In genomic region chr2:103762492-103762891, GRCm38 (mm10) we compare ENCODE assay signal across 15 mouse cellular contexts. TPM values are rescaled to one million over a fixed set of nuclear protein-coding genes. Genes with fewer than 3 reads are reported as not detected.
DNase-seq lines count a peak whose midpoint lies in the region; ATAC-seq lines count a peak whose summit lies in the region.
"Had no signal": no experiment of that assay in that cellular context is flagged by ENCODE, and none has a peak within 500 bp of the region (broad histone marks: within the 10 kb centered on the region; RNA-seq: fewer than 3 reads in every experiment).

No protein-coding gene starts in this region.

- no peak for ATAC-seq in hindbrain, embryonic 12.5 days (ENCODE audit: low FRiP score)
- ATAC-seq in hindbrain, embryonic 16.5 days, result no peak
- no peak for ATAC-seq in midbrain, embryonic 12.5 days (ENCODE audit: low FRiP score, low read depth)
- no peak for ATAC-seq in midbrain, embryonic 16.5 days
- no peak for ATAC-seq in liver, embryonic 13.5 days (ENCODE audit: low read depth)
- ATAC-seq in stomach, embryonic 16.5 days (ENCODE audit: insufficient read depth, low FRiP score), result no peak
- ATAC-seq: CD4-positive, CD25-positive, alpha-beta regulatory T cell, adult 4 months; forebrain, embryonic 15.5 days had no signal

- no peaks in the 10 kb centered on the region for H3K27me3 ChIP-seq in hindbrain, embryonic 12.5 days
- no peaks in the 10 kb centered on the region for H3K27me3 ChIP-seq in hindbrain, embryonic 16.5 days (replicated peaks; ENCODE audit: control insufficient read depth, insufficient read depth, low read length)
- H3K27me3 ChIP-seq in midbrain, embryonic 12.5 days, result no peaks in the 10 kb centered on the region
- H3K27me3 ChIP-seq in midbrain, embryonic 16.5 days (ENCODE audit: control insufficient read depth, insufficient read depth, low read depth, low read length), result no peaks in the 10 kb centered on the region
- no peaks in the 10 kb centered on the region for H3K27me3 ChIP-seq in liver, embryonic 13.5 days
- H3K27me3 ChIP-seq in stomach, embryonic 16.5 days (ENCODE audit: control insufficient read depth, insufficient read depth, low read length), result no peaks in the 10 kb centered on the region
- H3K27me3 ChIP-seq: forebrain, embryonic 15.5 days; limb, embryonic 15.5 days; megakaryocyte, embryonic 14.5 days had no signal

- peaks cover 10% of the 10 kb centered on the region for H3K4me1 ChIP-seq in hindbrain, embryonic 12.5 days
- peaks cover 14% of the 10 kb centered on the region for H3K4me1 ChIP-seq in hindbrain, embryonic 16.5 days (ENCODE audit: control insufficient read depth, insufficient read depth, low read depth, low read length)
- H3K4me1 ChIP-seq in midbrain, embryonic 12.5 days, result peaks cover 10% of the 10 kb centered on the region
- H3K4me1 ChIP-seq in midbrain, embryonic 16.5 days (ENCODE audit: control insufficient read depth, insufficient read depth, low read length), result peaks cover 13% of the 10 kb centered on the region
- peaks cover 32% of the 10 kb centered on the region for H3K4me1 ChIP-seq in liver, embryonic 13.5 days (replicated peaks)
- H3K4me1 ChIP-seq in stomach, embryonic 16.5 days (ENCODE audit: control insufficient read depth, insufficient read depth, low read length), result peaks cover 12% of the 10 kb centered on the region; the same call in 1 of the 2 replicates

- H3K4me2 ChIP-seq in hindbrain, embryonic 12.5 days (replicated peaks), result peak overlapping the region; percentile 78; the same call in 1 of the 2 replicates
- H3K4me2 ChIP-seq in hindbrain, embryonic 16.5 days (ENCODE audit: low read length), result no peak overlapping the region; the same call in 1 of the 2 replicates
- peak overlapping the region; percentile 75 for H3K4me2 ChIP-seq in midbrain, embryonic 12.5 days (replicated peaks)
- no peak overlapping the region for H3K4me2 ChIP-seq in midbrain, embryonic 16.5 days (ENCODE audit: low read length)
- H3K4me2 ChIP-seq in liver, embryonic 13.5 days, result peak overlapping the region; percentile 88
- H3K4me2 ChIP-seq in stomach, embryonic 16.5 days (ENCODE audit: low read depth, low read length), result peak overlapping the region; percentile 58; the same call in 1 of the 2 replicates

- H3K4me3 ChIP-seq in hindbrain, embryonic 12.5 days, result no peak overlapping the region
- no peak overlapping the region for H3K4me3 ChIP-seq in hindbrain, embryonic 16.5 days (ENCODE audit: low read length)
- no peak overlapping the region for H3K4me3 ChIP-seq in midbrain, embryonic 12.5 days
- no peak overlapping the region for H3K4me3 ChIP-seq in midbrain, embryonic 16.5 days (ENCODE audit: low read depth, low read length)
- peak overlapping the region; percentile 86; the same call in 1 of the 2 replicates for H3K4me3 ChIP-seq in liver, embryonic 13.5 days (replicated peaks)
- no peak overlapping the region for H3K4me3 ChIP-seq in stomach, embryonic 16.5 days (replicated peaks; ENCODE audit: low read length)

- no peaks in the 10 kb centered on the region for H3K9me3 ChIP-seq in hindbrain, embryonic 12.5 days (replicated peaks)
- H3K9me3 ChIP-seq in hindbrain, embryonic 16.5 days (ENCODE audit: control insufficient read depth, low read length), result no peaks in the 10 kb centered on the region
- no peaks in the 10 kb centered on the region for H3K9me3 ChIP-seq in midbrain, embryonic 12.5 days
- H3K9me3 ChIP-seq in midbrain, embryonic 16.5 days (replicated peaks; ENCODE audit: control insufficient read depth, low read length, poor library complexity, severe bottlenecking), result no peaks in the 10 kb centered on the region
- H3K9me3 ChIP-seq in liver, embryonic 13.5 days (replicated peaks), result no peaks in the 10 kb centered on the region
- H3K9me3 ChIP-seq in stomach, embryonic 16.5 days (replicated peaks; ENCODE audit: control insufficient read depth, low read length), result no peaks in the 10 kb centered on the region
- H3K9me3 ChIP-seq: forebrain, embryonic 15.5 days; limb, embryonic 15.5 days; megakaryocyte, embryonic 14.5 days had no signal

- no peak overlapping the region for H3K9ac ChIP-seq in hindbrain, embryonic 12.5 days
- no peak overlapping the region for H3K9ac ChIP-seq in hindbrain, embryonic 16.5 days (ENCODE audit: low read depth, low read length)
- no peak overlapping the region for H3K9ac ChIP-seq in midbrain, embryonic 12.5 days (replicated peaks)
- no peak overlapping the region for H3K9ac ChIP-seq in midbrain, embryonic 16.5 days (ENCODE audit: low read depth, low read length)
- no peak overlapping the region for H3K9ac ChIP-seq in liver, embryonic 13.5 days
- no peak overlapping the region for H3K9ac ChIP-seq in stomach, embryonic 16.5 days (ENCODE audit: low read length)
- H3K9ac ChIP-seq: forebrain, embryonic 15.5 days; limb, embryonic 15.5 days had no signal

- WGBS in hindbrain, embryonic 12.5 days, result 56% methylated on average over 1 of the region's 1 CpGs
- 68% methylated on average over 1 of the region's 1 CpGs for WGBS in hindbrain, embryonic 16.5 days
- WGBS in midbrain, embryonic 12.5 days, result 53% methylated on average over 1 of the region's 1 CpGs
- WGBS in midbrain, embryonic 16.5 days, result 53% methylated on average over 1 of the region's 1 CpGs
- 54% methylated on average over 1 of the region's 1 CpGs for WGBS in liver, embryonic 13.5 days (ENCODE audit: insufficient replicate concordance)
- 66% methylated on average over 1 of the region's 1 CpGs for WGBS in stomach, embryonic 16.5 days

- H3K36me3 ChIP-seq in hindbrain, embryonic 12.5 days, result peaks cover 20% of the 10 kb centered on the region
- peaks cover 21% of the 10 kb centered on the region for H3K36me3 ChIP-seq in hindbrain, embryonic 16.5 days (ENCODE audit: control insufficient read depth, insufficient read depth, low read length)
- H3K36me3 ChIP-seq in midbrain, embryonic 12.5 days, result peaks cover 19% of the 10 kb centered on the region
- H3K36me3 ChIP-seq in midbrain, embryonic 16.5 days (ENCODE audit: control insufficient read depth, insufficient read depth, low read length), result peaks cover 10% of the 10 kb centered on the region; the same call in 1 of the 2 replicates
- peaks cover 21% of the 10 kb centered on the region for H3K36me3 ChIP-seq in liver, embryonic 13.5 days
- peaks cover 9% of the 10 kb centered on the region for H3K36me3 ChIP-seq in stomach, embryonic 16.5 days (ENCODE audit: control insufficient read depth, insufficient read depth, low read length)

- no peak overlapping the region for H3K27ac ChIP-seq in hindbrain, embryonic 12.5 days
- H3K27ac ChIP-seq in hindbrain, embryonic 16.5 days (ENCODE audit: low read depth, low read length), result no peak overlapping the region
- no peak overlapping the region for H3K27ac ChIP-seq in midbrain, embryonic 12.5 days (replicated peaks)
- H3K27ac ChIP-seq in midbrain, embryonic 16.5 days (ENCODE audit: low read length), result no peak overlapping the region
- peak overlapping the region; percentile 77; the same call in 1 of the 2 replicates for H3K27ac ChIP-seq in liver, embryonic 13.5 days
- H3K27ac ChIP-seq in stomach, embryonic 16.5 days (ENCODE audit: low read length), result no peak overlapping the region
- H3K27ac ChIP-seq: forebrain, embryonic 15.5 days had no signal

- no peak for DNase-seq in liver, embryonic 13.5 days
- DNase-seq in cerebellum, postnatal 36 days, result no peak
- DNase-seq in ovary, postnatal 14 days (ENCODE audit: low spot score), result no peak
- DNase-seq: adrenal gland, adult 8-10 months; gastrocnemius, postnatal 36 days; right cerebral cortex, postnatal 25 days had no signal

RNA-seq across cellular contexts. Expression of gene Nat10, which starts 1.4 kb away (rescaled TPM):
- 23.5 and 25.7 TPM in 2 replicates for polyA plus RNA-seq in hindbrain, embryonic 12.5 days (2016; fragmentation: Nextera tagmentation; extraction: Ambion mirVana)
- polyA plus RNA-seq in hindbrain, embryonic 16.5 days (2015; fragmentation: Nextera tagmentation; extraction: Ambion mirVana), result 19.3 and 19.8 TPM in 2 replicates
- polyA plus RNA-seq in midbrain, embryonic 12.5 days (2016; fragmentation: Nextera tagmentation; extraction: Ambion mirVana), result 27.2 and 30.2 TPM in 2 replicates
- 20.0 and 20.2 TPM in 2 replicates for polyA plus RNA-seq in midbrain, embryonic 16.5 days (2015; fragmentation: Nextera tagmentation; extraction: Ambion mirVana)
- polyA plus RNA-seq in liver, embryonic 13.5 days (2015; fragmentation: Nextera tagmentation; extraction: Ambion mirVana), result 20.7 and 24.2 TPM in 2 replicates
- 27.1 and 27.8 TPM in 2 replicates for polyA plus RNA-seq in stomach, embryonic 16.5 days (2015; fragmentation: Nextera tagmentation; extraction: Ambion mirVana)

RNA-seq across cellular contexts. Expression of gene Caprin1, which starts 35.0 kb away (rescaled TPM):
- polyA plus RNA-seq in hindbrain, embryonic 12.5 days (2016; fragmentation: Nextera tagmentation; extraction: Ambion mirVana), result 538 and 571 TPM in 2 replicates
- polyA plus RNA-seq in hindbrain, embryonic 16.5 days (2015; fragmentation: Nextera tagmentation; extraction: Ambion mirVana), result 263 and 333 TPM in 2 replicates
- 559 and 587 TPM in 2 replicates for polyA plus RNA-seq in midbrain, embryonic 12.5 days (2016; fragmentation: Nextera tagmentation; extraction: Ambion mirVana)
- polyA plus RNA-seq in midbrain, embryonic 16.5 days (2015; fragmentation: Nextera tagmentation; extraction: Ambion mirVana), result 337 and 370 TPM in 2 replicates
- 134 and 178 TPM in 2 replicates for polyA plus RNA-seq in liver, embryonic 13.5 days (2015; fragmentation: Nextera tagmentation; extraction: Ambion mirVana)
- polyA plus RNA-seq in stomach, embryonic 16.5 days (2015; fragmentation: Nextera tagmentation; extraction: Ambion mirVana), result 220 and 223 TPM in 2 replicates

Comparison
In these comparisons a context has a peak if more than half of its experiments do, and no peak if none do; other contexts are left out.
1. H3K4me2 ChIP-seq: peak in hindbrain, embryonic 12.5 days (single experiment), midbrain, embryonic 12.5 days (single experiment), liver, embryonic 13.5 days (single experiment) and stomach, embryonic 16.5 days (single experiment); none in hindbrain, embryonic 16.5 days (single experiment) and midbrain, embryonic 16.5 days (single experiment).